Comparison of ENCODE assay signal across 7 mouse cellular contexts in the genomic region with DNA sequence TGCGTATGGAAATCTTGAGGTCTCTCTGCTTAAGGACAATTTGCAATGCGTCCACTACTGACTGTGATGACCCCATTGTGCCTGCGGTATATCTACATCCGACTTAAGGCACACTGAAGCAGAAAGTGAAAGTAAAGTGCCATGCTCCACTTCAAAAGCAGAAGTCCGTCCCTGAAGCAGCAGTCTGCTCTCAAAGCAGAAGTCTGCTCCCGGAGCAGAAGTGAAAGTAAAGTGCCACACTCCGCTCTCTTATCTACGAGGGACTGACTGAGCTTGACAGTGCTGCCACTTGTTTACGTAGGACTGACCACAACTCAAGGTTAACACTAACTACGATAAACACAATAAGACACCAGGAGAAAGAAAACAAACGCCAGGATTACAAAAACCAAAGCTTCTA.
DNase-seq lines count a peak whose midpoint lies in the region; ATAC-seq and TF ChIP-seq lines count a peak whose summit lies in the region.

No protein-coding gene starts in this region.

- H3K4me3 ChIP-seq in C2C12 (ENCODE audit: insufficient read depth, poor library complexity, severe bottlenecking), result peak overlapping the region; percentile 33
- peak overlapping the region; percentile 44 for H3K4me3 ChIP-seq in heart, adult 2 months
- H3K4me3 ChIP-seq in liver, adult 2 months (ENCODE audit: insufficient read depth, low read depth, low read length), result peak overlapping the region; percentile 75

- 0 out of 2 replicates have a peak, but pooled peaks have one; percentile 25 for TF ChIP-seq POLR2A in heart, adult 2 months (IDR thresholded peaks at IDR 0.05; ENCODE audit: insufficient read depth, low read depth, low read length)
- no peak for TF ChIP-seq POLR2A in liver, adult 2 months (IDR thresholded peaks at IDR 0.05; ENCODE audit: extremely low read depth, insufficient read depth, low read length)

- H3K79me2 ChIP-seq in C2C12 (ENCODE audit: control insufficient read depth, insufficient read depth), result no peaks in the 10 kb centered on the region
- H3K79me2 ChIP-seq in heart, adult 2 months (replicated peaks; ENCODE audit: control insufficient read depth, insufficient read depth, low read length), result no peaks in the 10 kb centered on the region
- H3K79me2 ChIP-seq in liver, adult 2 months (ENCODE audit: control insufficient read depth, insufficient read depth, low read length), result no peaks in the 10 kb centered on the region

- intact Hi-C loops in heart, adult 2 months (cut with DNase I), result no loop called here

- H3K79me3 ChIP-seq in C2C12 (ENCODE audit: low read depth), result no peaks in the 10 kb centered on the region

- TF ChIP-seq EP300 in heart, adult 2 months (IDR thresholded peaks at IDR 0.05; ENCODE audit: insufficient read depth, low read depth, low read length), result no peak

- no peaks in the 10 kb centered on the region for H3K4me1 ChIP-seq in heart, adult 2 months (ENCODE audit: control insufficient read depth, insufficient read depth, low read length)
- H3K4me1 ChIP-seq in liver, adult 2 months (ENCODE audit: control insufficient read depth, insufficient read depth, low read length), result no peaks in the 10 kb centered on the region

- H3K27me3 ChIP-seq in C2C12 (ENCODE audit: control insufficient read depth, insufficient read depth, insufficient read length), result no peaks in the 10 kb centered on the region
- H3K27me3 ChIP-seq in heart, adult 2 months (ENCODE audit: control insufficient read depth, insufficient read depth, low read length), result no peaks in the 10 kb centered on the region
- H3K27me3 ChIP-seq in liver, adult 2 months (ENCODE audit: control insufficient read depth, insufficient read depth, low read length), result no peaks in the 10 kb centered on the region

- DNase-seq in MEL-GATA-1-ER (ENCODE audit: extremely low read depth, low read depth), result peak; percentile 93
- DNase-seq in heart, adult 2 months, result peak; percentile 46 to 65
- DNase-seq in liver, adult 2 months (ENCODE audit: extremely low read depth, low read depth, low spot score), result peak; percentile 92
- no peak for DNase-seq in cerebellum, adult 11 months
- DNase-seq in embryo, embryonic 10 days (ENCODE audit: low spot score), result no peak

- TF ChIP-seq CTCF in C2C12 (IDR thresholded peaks at IDR 0.05; ENCODE audit: control insufficient read depth, insufficient read depth, insufficient read length), result no peak
- no peak for TF ChIP-seq CTCF in heart, adult 2 months (IDR thresholded peaks at IDR 0.05)
- no peak for TF ChIP-seq CTCF in liver, adult 2 months (IDR thresholded peaks at IDR 0.05; ENCODE audit: low read depth, low read length)

- no peak overlapping the region for H3ac ChIP-seq in C2C12 (ENCODE audit: control insufficient read depth, insufficient read length, low read depth)

- H3K36me3 ChIP-seq in C2C12 (ENCODE audit: control insufficient read depth, insufficient read depth), result no peaks in the 10 kb centered on the region
- no peaks in the 10 kb centered on the region for H3K36me3 ChIP-seq in heart, adult 2 months (ENCODE audit: control insufficient read depth, insufficient read depth, low read length)
- no peaks in the 10 kb centered on the region for H3K36me3 ChIP-seq in liver, adult 2 months (ENCODE audit: control insufficient read depth, insufficient read depth, low read length)

- peak; percentile 98 for ATAC-seq in neutrophil, adult 5-6 weeks (ENCODE audit: extremely low read depth, insufficient number of reproducible peaks, low FRiP score, poor library complexity, severe bottlenecking)

- H3K27ac ChIP-seq in heart, adult 2 months, result peak overlapping the region; percentile 77
- peak overlapping the region; percentile 48 for H3K27ac ChIP-seq in liver, adult 2 months (replicated peaks; ENCODE audit: insufficient read depth, low read depth, low read length)

- H3K9ac ChIP-seq in heart, adult 2 months (ENCODE audit: low read depth, low read length), result peak overlapping the region; percentile 68
- peak overlapping the region; percentile 74 for H3K9ac ChIP-seq in liver, adult 2 months (ENCODE audit: low read depth, low read length)

- whole genome bisulfite sequencing in heart, adult 2 months, result 34% methylated on average over 11 of the region's 11 CpGs
- WGBS in liver, adult 2 months, result 12% methylated on average over 11 of the region's 11 CpGs

TF ChIP-seq in C2C12, 6 proteins besides CTCF, POLR2A, EP300 and RAD21:
- TF ChIP-seq MYOG (IDR thresholded peaks at IDR 0.05; ENCODE audit: control insufficient read depth, extremely low read depth, insufficient read length) (no peak), FOSL1 (IDR thresholded peaks at IDR 0.05; ENCODE audit: insufficient read depth, low read length, poor library complexity, severe bottlenecking) (no peak), MAX (IDR thresholded peaks at IDR 0.05) (peak; percentile 13)

Comparison
In these comparisons a context has a peak if more than half of its experiments do, and no peak if none do; other contexts are left out.
1. DNase-seq: peak in MEL-GATA-1-ER (single experiment), heart, adult 2 months (2 of 2) and liver, adult 2 months (single experiment); none in cerebellum, adult 11 months (single experiment) and embryo, embryonic 10 days (single experiment).
2. Peak in every context shown above with its lines, with median percentiles within 50 percentile points of each other: H3K4me3 ChIP-seq.